Mouse (Mus musculus) kidney, embryonic 14.5 days (tissue): ENCODE data around the gene Ngdn. TPM values are rescaled to one million over a fixed set of nuclear protein-coding genes. Genes with fewer than 3 reads are reported as not detected.

Experiments used
- ATAC-seq: fragments of 200-750 bp; cut with Nextera tagmentation; 2 replicates; pipeline ENCODE4 v1.8.0; 2017; ENCODE audit warnings: moderate number of reproducible peaks, mild to moderate bottlenecking, moderate TSS enrichment, moderate library complexity; ENCODE audit not compliant: low FRiP score, low TSS enrichment
- H3K27ac ChIP-seq: fragments of 300-500 bp; sonication (generic); 2 replicates; pipeline ENCODE4 v1.5.1; 2014; ENCODE audit warnings: low read depth, mild to moderate bottlenecking, low read length, moderate library complexity, mixed read lengths
- H3K27me3 ChIP-seq: fragments of 300-500 bp; sonication (generic); 2 replicates; pipeline ENCODE4 v1.6.1; 2014; ENCODE audit warnings: mild to moderate bottlenecking, low read length; ENCODE audit not compliant: control insufficient read depth, insufficient read depth
- H3K36me3 ChIP-seq: fragments of 300-500 bp; sonication (generic); 2 replicates; pipeline ENCODE4 v1.6.1; 2014; ENCODE audit warnings: low read length, mixed read lengths; ENCODE audit not compliant: control insufficient read depth, insufficient read depth
- H3K4me1 ChIP-seq: fragments of 300-500 bp; sonication (generic); 2 replicates; pipeline ENCODE4 v1.6.1; 2014; ENCODE audit warnings: low read length, mixed read lengths; ENCODE audit not compliant: control insufficient read depth, insufficient read depth
- H3K4me2 ChIP-seq: fragments of 300-500 bp; sonication (generic); replicated peaks from 2 replicates; pipeline ENCODE4 v1.6.1; 2014; ENCODE audit warnings: low read depth, mild to moderate bottlenecking, low read length
- H3K4me3 ChIP-seq: fragments of 300-500 bp; sonication (generic); 2 replicates; pipeline ENCODE4 v1.5.1; 2014; ENCODE audit warnings: mild to moderate bottlenecking, low read length
- H3K9ac ChIP-seq: fragments of 300-500 bp; sonication (generic); 2 replicates; pipeline ENCODE4 v1.6.1; 2014; ENCODE audit warnings: low read depth, mild to moderate bottlenecking, low read length, moderate library complexity
- H3K9me3 ChIP-seq: fragments of 300-500 bp; sonication (generic); 2 replicates; pipeline ENCODE4 v1.6.1; 2016; ENCODE audit warnings: low read length; ENCODE audit not compliant: control insufficient read depth
- WGBS: fragments of 180-500 bp; shearing (Covaris S2); extraction: QIAGEN DNeasy Blood & Tissue Kit; methylation state at CpG from one replicate; pipeline ENCODE4 v1.1.7; 2014; 5-methylcytosine and 5-hydroxymethylcytosine counted together
- polyA plus RNA-seq: library from polyadenylated mRNA; unstranded; fragments of >200 nt; fragmentation: Nextera tagmentation; extraction: Ambion mirVana; gene quantifications from 2 replicates; pipeline ENCODE4 v1.2.1, GENCODE M21; 2014

The Ngdn gene
- polyA plus RNA-seq, 1 experiment from 2014 or later, result 80.8 TPM

DNA sequence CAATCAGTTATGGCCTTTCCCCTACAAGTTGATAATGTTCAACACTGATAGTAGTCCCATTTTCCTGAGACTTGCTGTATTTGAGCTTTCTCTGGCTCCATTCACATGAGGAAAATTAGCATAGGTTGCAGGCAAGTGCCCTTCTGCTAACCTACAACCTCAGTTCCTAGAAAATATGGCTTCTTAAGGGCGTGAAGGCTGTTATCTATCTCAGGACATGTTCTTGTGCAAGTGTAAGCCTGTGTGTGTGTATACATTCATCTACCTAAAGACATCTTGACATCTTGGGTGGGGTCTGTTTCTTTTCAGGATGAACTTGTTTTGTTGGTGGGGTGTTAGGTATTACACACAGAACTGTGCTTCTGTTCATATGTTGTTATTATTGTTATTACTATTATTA is 43.8 kb downstream of the Ngdn start:
- Histone ChIP-seq H3K4me3 (no peak overlapping the region), H3K36me3 (peaks cover 4% of the 10 kb centered on the region; the same call in 1 of the 2 replicates), H3K27me3 (no peaks in the 10 kb centered on the region), H3K9ac (no peak overlapping the region), H3K9me3 (no peaks in the 10 kb centered on the region), H3K27ac (no peak overlapping the region), H3K4me2 (no peak overlapping the region), H3K4me1 (peaks cover 16% of the 10 kb centered on the region; the same call in 1 of the 2 replicates)
- ATAC-seq, result no peak
- WGBS, result 85% methylated on average over 1 of the region's 1 CpGs

DNA sequence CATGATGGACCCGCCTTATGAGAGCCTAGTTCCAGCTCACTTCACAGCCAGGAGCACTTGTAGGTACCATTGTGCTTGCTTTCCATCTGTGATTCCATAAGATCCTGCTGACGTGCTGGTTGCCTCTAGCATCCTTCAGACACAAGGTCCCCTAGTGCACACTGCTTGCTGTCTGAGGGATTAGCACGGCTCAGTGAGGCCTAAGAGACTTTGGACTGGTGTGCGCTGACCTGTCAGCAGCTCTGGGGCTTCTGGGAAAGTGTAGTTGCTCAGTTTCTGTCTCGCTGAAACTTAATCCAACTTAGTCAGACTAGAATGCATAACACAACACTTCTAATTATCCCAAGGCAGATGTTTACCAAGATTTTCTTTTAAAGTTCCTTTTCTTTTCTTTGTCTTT is 44.7 kb downstream of the Ngdn start:
- Histone ChIP-seq H3K27me3 (no peaks in the 10 kb centered on the region), H3K9ac (no peak overlapping the region), H3K9me3 (no peaks in the 10 kb centered on the region), H3K4me2 (no peak overlapping the region), H3K4me3 (no peak overlapping the region), H3K4me1 (peaks cover 16% of the 10 kb centered on the region; the same call in 1 of the 2 replicates), H3K27ac (no peak overlapping the region), H3K36me3 (peaks cover 4% of the 10 kb centered on the region; the same call in 1 of the 2 replicates)
- ATAC-seq, result no peak
- 62% methylated on average over 5 of the region's 5 CpGs for WGBS

DNA sequence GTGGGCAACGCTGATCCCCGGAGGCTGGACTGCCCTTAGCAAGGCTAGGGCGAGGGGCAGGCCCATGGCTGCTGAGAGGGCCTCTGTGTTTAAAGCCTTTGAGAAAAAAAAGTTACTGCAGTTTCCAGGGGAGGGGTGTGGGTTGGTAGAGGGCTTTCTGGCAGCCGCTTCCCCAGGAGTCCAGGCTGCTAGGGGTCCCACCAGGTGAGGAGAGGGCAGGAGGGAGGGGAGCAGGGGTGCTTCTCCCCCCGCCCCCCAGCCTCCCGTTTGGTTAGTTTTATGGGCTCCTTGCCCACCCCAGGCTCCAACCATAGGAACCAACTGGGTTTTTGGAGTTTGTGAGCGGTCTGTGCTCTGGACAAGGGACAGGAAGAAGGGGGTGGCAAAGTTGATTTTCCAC is 46.6 kb downstream of the Ngdn start:
- Histone ChIP-seq H3K4me2 (no peak overlapping the region), H3K4me3 (no peak overlapping the region), H3K27ac (no peak overlapping the region), H3K27me3 (no peaks in the 10 kb centered on the region), H3K36me3 (peaks cover 12% of the 10 kb centered on the region), H3K4me1 (peaks cover 16% of the 10 kb centered on the region; the same call in 1 of the 2 replicates), H3K9me3 (no peaks in the 10 kb centered on the region), H3K9ac (no peak overlapping the region)
- 30% methylated on average over 7 of the region's 7 CpGs for WGBS
- ATAC-seq, result no peak; the same call in 1 of the 2 replicates

DNA sequence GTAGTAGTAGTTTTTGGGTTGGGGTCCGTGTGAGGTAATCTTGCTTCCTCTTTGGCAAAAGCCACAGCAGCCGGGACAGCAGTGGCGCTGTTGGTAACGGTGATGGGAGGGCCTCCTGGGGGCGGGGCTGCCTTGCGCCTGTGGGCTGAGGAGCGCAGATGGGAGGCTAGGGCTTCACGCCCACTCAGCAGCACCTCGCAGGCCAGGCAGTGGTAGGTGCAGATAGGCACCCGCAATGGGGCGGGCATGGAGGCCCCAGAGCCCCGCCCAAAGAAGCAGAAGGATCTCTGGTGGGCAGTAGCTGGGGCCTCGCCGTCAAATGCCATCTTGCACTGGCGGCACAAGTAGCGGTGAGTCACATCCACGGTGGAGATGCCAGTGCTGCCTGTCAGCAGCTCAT is 47.4 kb downstream of the Ngdn start:
- 17% methylated on average over 17 of the region's 17 CpGs for WGBS
- Histone ChIP-seq H3K4me1 (peaks cover 16% of the 10 kb centered on the region; the same call in 1 of the 2 replicates), H3K27ac (no peak overlapping the region), H3K4me3 (no peak overlapping the region), H3K4me2 (peak overlapping the region; percentile 33), H3K9me3 (no peaks in the 10 kb centered on the region), H3K9ac (peak overlapping the region; percentile 28; the same call in 1 of the 2 replicates), H3K36me3 (peaks cover 14% of the 10 kb centered on the region), H3K27me3 (no peaks in the 10 kb centered on the region)
- ATAC-seq, result peak; percentile 78

DNA sequence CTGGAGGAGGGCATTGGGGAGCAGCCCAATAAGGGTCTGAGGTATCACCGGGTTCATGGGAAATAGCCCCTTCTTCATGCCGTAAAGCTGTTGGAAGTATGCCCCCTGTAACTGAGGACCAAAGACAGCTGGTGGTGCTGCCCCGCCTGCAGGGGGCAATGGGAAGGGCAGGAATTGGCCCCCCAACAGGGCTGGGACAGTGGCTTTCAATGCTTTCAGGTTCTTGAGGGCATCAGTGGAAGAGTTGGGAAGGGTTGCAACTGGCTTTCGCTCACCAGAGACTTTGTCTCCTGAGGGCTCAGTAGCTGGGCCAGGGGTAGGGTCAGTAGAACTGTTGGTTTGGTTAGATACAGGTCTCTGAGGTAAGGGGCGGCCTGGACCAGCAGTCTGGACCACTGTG is 47.9 kb downstream of the Ngdn start:
- Histone ChIP-seq H3K27me3 (no peaks in the 10 kb centered on the region), H3K4me1 (peaks cover 16% of the 10 kb centered on the region; the same call in 1 of the 2 replicates), H3K27ac (no peak overlapping the region), H3K4me3 (no peak overlapping the region), H3K4me2 (peak overlapping the region; percentile 33), H3K9ac (peak overlapping the region; percentile 28; the same call in 1 of the 2 replicates), H3K36me3 (peaks cover 14% of the 10 kb centered on the region), H3K9me3 (no peaks in the 10 kb centered on the region)
- no peak for ATAC-seq
- WGBS, result 75% methylated on average over 5 of the region's 5 CpGs

DNA sequence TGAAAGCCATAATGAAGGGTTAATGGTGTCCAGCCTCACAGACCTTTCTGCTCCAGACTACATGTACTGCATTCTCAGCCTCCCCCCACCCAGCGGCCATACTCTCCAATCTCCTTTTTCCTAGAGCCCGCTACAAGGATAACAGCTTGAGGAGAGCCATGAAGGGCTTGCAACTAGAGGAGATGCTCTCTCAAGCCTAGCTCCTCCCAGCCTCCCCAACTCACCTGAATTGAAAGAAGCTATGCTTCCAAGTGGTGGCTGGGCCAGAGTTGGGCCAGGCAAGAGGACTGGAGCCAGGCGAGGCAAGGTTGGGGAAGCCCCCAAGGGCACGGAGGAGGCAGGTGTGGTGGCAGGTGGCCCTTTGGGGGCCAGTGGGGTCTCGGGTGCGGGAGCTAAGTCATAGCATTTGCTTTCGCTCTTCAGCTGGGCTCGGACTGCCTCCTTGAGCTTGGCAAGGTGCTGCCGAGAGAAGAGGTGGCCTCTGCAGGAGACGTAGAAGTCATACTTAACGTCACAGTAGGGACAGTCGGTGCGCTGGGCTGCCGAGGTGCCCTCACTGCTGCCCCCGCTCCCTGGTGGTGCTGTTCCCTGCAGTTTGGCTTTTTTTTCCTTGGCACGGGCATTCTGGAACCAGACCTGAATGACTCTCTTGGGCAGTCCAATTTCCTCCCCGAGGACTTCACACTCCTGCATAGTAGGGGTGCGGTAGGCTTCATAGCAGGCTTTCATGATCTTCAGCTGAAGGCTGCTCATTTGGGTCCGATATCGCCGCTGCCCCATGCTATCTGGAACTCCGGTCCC is 48.5 kb downstream of the Ngdn start:
- H3K27me3 ChIP-seq, result no peaks in the 10 kb centered on the region
- no peak for ATAC-seq
- H3K9ac ChIP-seq, result no peak overlapping the region

DNA sequence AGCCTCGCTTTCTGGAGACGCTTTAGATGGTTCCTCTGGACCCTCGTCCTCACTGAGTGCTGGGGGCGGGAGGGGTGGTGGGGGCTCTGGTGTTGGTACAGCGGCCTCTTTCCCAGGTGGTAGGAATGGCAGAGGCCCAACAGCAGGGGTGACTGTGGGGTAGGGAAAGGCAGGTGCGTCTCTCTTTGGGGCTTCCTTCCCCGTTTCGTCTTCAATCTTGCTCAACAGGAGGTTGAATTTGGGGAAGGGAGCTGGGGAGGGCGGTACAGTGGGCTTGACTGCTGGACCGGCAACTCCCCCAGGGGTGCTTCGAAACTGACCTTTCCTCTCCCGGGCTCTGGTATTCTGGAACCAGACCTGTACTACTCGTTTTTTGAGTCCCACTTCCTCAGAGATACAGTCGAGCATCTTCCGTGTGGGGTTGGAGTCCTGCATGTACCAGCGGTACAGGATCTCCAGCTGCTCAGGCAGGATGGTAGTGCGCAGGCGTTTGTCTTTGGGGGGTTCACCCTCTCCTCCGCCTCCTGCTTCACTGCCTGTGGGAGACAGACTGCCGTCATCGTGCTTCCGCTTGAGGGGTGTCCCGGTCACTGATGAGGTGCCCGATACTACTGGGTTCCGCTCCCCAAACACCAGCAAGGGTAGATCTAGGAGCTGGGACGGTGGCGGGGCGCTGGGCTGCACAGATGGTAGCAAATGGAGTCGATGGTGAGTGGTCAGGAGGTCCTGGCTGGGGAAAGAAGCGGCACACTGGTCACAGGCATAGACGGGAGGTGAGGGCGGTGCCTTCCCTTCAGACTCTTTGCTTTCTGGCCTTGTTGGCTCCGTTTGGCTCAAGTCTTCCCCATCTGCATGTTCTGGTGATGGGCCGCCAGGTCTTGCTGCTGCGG is 49.5 kb downstream of the Ngdn start:
- ATAC-seq, result no peak
- whole genome bisulfite sequencing, result 79% methylated on average over 35 of the region's 35 CpGs
- Histone ChIP-seq H3K4me2 (no peak overlapping the region), H3K27me3 (no peaks in the 10 kb centered on the region), H3K9ac (no peak overlapping the region), H3K27ac (no peak overlapping the region), H3K36me3 (peaks cover 14% of the 10 kb centered on the region), H3K4me3 (no peak overlapping the region), H3K4me1 (peaks cover 16% of the 10 kb centered on the region; the same call in 1 of the 2 replicates), H3K9me3 (no peaks in the 10 kb centered on the region)

More for the DNA sequence above, 48.5 kb downstream of the Ngdn start:
- H3K27ac ChIP-seq, result no peak overlapping the region
- H3K4me2 ChIP-seq, result no peak overlapping the region
- no peaks in the 10 kb centered on the region for H3K9me3 ChIP-seq
- peaks cover 14% of the 10 kb centered on the region for H3K36me3 ChIP-seq
- peaks cover 16% of the 10 kb centered on the region; the same call in 1 of the 2 replicates for H3K4me1 ChIP-seq
- H3K4me3 ChIP-seq, result no peak overlapping the region
- WGBS, result 87% methylated on average over 22 of the region's 22 CpGs

DNA sequence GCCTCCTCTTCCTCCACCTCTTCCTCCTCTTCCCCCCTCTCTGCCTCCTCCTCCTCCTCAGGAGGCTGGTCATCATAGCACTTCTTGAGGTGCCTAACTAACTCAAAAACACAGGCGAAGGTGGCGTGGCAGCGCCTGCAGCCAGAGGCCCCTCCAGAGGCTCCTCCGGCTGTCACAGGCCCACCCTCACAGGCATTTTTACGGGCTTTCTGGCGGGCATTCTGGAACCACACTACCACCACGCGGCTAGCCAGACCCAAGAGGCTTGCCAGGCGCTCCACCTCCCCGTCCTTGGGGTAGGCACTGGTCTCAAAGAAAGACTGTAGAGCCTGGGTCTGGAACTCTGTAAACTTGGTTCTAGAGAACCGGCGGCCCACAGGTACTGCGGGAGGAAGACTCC is 50.1 kb downstream of the Ngdn start:
- Histone ChIP-seq H3K36me3 (peaks cover 14% of the 10 kb centered on the region), H3K4me3 (no peak overlapping the region), H3K4me2 (no peak overlapping the region), H3K9me3 (no peaks in the 10 kb centered on the region), H3K27ac (no peak overlapping the region), H3K27me3 (no peaks in the 10 kb centered on the region), H3K4me1 (peaks cover 16% of the 10 kb centered on the region; the same call in 1 of the 2 replicates), H3K9ac (no peak overlapping the region)
- no peak for ATAC-seq
- WGBS, result 88% methylated on average over 13 of the region's 13 CpGs
